Mouse (Mus musculus) right cerebral cortex, postnatal 14 days (tissue): Measurements from ENCODE around the gene Slc23a2.

Source experiments
- DNase-seq: peaks from one replicate; pipeline ENCODE4 v3.0.0; 2022

Gene Slc23a2

GRCm38 (mm10) chr2:132016034-132016433, 128.9 kb downstream of the Slc23a2 start:
- no peak for DNase-seq

GRCm38 (mm10) chr2:132013152-132013551, 131.8 kb downstream of the Slc23a2 start:
- DNase-seq = no peak

GRCm38 (mm10) chr2:132010781-132011180, 134.1 kb downstream of the Slc23a2 start:
- no peak for DNase-seq

- no peak for DNase-seq
Measured at GRCm38 (mm10) chr2:132008186-132008585, 136.7 kb downstream of the Slc23a2 start.

GRCm38 (mm10) chr2:132007475-132007819, 137.5 kb downstream of the Slc23a2 start:
- DNase-seq = no peak

GRCm38 (mm10) chr2:132006561-132007474, 138.1 kb downstream of the Slc23a2 start:
- DNase-seq = peak; percentile 60

GRCm38 (mm10) chr2:132005445-132005844, 139.5 kb downstream of the Slc23a2 start:
- DNase-seq = no peak

GRCm38 (mm10) chr2:132004495-132005136, 140.3 kb downstream of the Slc23a2 start:
- no peak for DNase-seq

- DNase-seq = no peak
Measured at GRCm38 (mm10) chr2:132003916-132004315, 141.0 kb downstream of the Slc23a2 start.
